Mouse (Mus musculus): ENCODE measurements around the gene Prlr.

- TF ChIP-seq POLR2A (IDR thresholded peaks at IDR 0.05; ENCODE audit: extremely low read depth, insufficient read depth, low read length) (no peak), CTCF (IDR thresholded peaks at IDR 0.05; ENCODE audit: extremely low read depth, insufficient read depth, low read length) (no peak)
These were observed 202.9 kb downstream of the Prlr start for GRCm38 (mm10) chr15:10379757-10380458.
